Mouse (Mus musculus) activated CD4-positive, CD25-positive, alpha-beta regulatory T cell, adult 4 months (primary cell): Measurements from ENCODE around the gene Siva1. TPM values are rescaled to one million over a fixed set of nuclear protein-coding genes. Genes with fewer than 3 reads are reported as not detected.

Experiments
- ATAC-seq: one replicate; pipeline ENCODE4 v1.8.0; 2017
- polyA plus RNA-seq, 2 experiments: library from polyadenylated mRNA; unstranded; fragments of 100-300 nt; shearing (Covaris generic); gene quantifications; one replicate each; pipeline ENCODE4 v1.2.1; 2017

Siva1 gene
- 10 to 100 TPM; 38.7 to 44.6 TPM for polyA plus RNA-seq

DNA sequence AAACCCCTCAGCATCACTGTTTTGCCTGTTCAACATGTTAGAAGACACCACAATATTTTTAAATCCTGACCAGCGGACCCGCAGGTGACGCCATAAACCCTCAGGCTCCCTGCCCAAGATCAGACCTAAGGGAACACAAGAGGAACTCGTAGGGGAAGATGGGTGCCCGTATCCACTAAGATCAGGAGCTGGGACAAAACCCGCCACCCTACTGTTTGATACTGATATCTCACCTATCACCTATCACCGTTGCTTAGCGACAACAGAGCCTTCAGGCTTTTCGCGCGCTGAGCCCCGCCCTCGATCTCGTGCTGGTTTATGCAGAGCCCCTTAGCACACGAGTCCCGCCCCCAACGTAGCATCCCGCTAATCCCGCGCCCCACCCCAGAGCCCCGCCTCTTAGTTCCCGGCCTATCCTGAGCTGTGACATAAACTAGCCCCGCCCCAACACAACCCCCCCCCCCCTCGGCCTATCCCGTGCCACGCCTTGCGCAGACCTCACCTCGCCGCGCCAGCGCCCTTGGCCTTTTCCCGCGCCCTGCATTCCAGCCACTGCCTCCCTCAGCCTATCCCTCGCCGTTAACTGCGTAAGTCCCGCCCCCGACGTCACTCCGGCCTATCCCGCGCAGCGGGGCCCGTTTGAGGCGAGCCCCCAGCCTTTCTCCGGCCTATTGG is at the start of gene Siva1:
TSS of gene Siva1 (plus strand) at position 500 of the 675 bp plus-strand sequence.
- peak; percentile 84 for ATAC-seq

DNA sequence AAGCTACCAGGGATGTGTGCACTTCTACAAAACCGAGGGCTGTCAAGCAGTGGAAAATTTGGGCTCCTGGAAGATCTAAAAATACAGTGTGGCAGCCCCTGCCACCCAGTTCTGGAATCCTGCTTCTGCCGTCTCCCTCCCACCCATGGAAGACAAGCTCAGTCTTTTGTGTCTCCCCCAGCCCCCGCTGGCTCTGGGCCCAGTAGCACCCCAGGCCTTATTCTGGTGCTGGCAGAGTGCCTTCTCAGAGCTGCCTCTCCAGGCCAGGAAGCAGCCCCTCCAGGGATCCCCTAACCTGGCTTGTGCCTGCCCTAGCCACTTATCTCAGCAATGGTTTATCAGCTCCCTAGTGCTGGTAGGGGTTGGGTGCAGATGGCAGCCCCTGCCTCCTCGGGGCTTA is 49.5 kb upstream of the Siva1 start:
- ATAC-seq, result no peak

GRCm38 (mm10) chr12:112595626-112596025 is 48.9 kb upstream of the Siva1 start:
- ATAC-seq, result no peak

DNA sequence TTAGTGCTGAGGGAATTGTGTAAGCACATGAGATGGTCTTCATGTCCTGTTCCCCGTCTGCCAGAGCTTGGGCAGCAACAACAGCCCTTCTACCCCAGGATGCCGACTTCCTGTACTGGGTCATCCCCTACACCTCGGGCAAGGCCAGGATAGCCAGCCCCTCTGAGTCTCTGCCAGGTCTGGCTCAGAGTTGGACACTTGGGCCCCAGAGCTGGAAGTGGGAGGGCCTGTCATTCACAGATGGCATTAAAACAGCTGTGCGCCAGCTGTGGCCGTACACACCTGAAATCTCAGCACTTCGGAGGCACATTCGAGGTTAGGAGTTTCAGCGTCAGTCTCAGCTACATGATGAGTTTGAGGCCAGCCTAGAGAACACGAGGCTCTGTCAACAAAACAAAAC is 48.0 kb upstream of the Siva1 start:
- no peak for ATAC-seq

GRCm38 (mm10) chr12:112596891-112597500 is 47.5 kb upstream of the Siva1 start:
- no peak for ATAC-seq

GRCm38 (mm10) chr12:112597618-112598017 is 46.9 kb upstream of the Siva1 start:
- ATAC-seq, result no peak

DNA sequence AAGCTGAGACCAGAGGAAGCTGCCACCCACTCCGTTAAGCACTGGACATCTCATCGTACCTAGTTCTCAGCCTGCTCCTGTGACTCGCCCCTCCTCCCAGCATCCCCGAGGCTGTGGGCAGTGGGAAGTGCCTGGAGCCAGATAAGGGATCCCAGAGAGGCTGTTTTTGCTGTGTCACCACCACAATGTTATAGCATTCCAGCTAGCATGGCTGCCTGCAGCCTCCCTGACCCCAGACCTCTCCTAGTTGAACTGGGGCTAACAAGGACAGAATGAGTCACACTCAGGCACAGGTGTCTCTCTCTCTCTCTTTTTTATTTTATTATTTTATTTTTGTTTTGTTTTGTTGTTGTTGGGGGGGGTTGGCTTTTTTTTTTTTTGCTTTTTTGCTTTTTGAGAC is 45.3 kb upstream of the Siva1 start:
- ATAC-seq, result no peak

DNA sequence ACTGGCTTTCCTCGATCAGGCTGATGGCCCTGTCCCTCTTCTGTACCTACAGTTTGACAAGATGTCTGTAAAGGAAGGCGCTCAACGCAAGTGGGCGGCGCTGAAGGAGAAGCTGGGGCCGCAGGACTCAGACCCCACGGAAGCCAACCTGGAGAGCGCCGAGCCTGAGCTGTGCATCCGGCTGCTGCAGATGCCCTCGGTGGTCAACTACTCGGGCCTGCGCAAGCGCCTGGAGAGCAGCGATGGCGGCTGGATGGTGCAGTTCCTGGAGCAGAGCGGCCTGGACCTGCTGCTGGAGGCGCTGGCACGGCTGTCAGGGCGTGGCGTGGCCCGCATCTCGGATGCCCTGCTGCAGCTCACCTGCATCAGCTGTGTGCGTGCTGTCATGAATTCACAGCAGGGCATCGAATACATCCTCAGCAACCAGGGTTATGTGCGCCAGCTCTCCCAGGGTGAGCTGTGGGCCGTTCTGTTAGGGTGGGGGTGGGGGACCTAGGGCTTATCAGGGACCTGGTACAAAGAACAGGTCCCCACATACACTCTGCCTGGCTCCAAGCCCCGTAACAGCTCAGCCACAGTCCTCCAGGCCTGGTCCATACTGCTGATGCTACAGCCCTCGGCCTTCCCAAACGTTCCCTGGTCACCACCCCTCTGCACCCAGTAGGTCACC is 44.4 kb upstream of the Siva1 start:
- ATAC-seq, result no peak

GRCm38 (mm10) chr12:112604022-112604421 is 40.5 kb upstream of the Siva1 start:
- no peak for ATAC-seq

DNA sequence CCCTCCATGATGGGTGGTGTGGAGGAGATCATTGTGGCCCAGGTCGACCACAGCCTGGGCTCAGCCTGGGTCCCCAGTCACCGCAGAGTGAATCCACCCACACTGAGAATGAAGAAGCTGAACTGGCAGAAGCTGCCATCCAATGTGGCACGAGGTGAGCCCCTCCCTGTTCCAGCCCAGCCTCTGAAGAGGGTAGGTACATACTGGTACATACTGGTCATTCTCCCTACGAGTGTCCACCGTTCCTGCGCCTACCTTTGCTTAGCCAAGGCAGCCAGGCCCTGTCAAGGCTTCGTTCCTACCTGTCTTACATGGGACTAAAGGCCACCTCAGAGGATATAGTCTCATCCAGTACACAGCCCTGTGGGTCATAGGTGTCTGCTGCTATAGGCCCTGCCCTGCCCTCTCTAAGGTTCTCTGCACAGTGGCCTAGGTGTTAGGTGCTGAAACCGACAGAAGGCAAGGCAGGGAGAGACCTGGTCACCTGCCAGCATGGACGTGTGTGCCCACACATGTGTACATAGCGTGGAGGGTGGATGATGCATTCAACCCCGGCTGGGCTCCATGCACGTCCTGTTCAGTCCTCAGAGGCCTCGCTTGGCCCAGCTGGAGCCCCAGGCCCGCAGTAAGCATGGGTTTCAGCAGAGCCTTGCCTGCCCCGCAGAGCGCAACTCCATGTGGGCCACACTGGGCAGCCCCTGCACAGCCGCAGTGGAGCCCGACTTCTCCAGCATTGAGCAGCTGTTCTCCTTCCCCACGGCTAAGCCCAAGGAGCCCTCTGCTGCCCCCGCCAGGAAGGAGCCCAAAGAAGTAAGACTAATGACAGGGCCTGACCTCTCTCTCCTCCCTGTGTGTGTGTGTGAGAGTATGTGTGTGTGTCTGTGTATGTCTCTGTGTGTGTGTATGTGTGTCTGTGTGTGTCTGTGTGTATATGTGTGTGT is 39.5 kb upstream of the Siva1 start:
- no peak for ATAC-seq

GRCm38 (mm10) chr12:112605766-112606165 is 38.7 kb upstream of the Siva1 start:
- peak; percentile 86 for ATAC-seq

DNA sequence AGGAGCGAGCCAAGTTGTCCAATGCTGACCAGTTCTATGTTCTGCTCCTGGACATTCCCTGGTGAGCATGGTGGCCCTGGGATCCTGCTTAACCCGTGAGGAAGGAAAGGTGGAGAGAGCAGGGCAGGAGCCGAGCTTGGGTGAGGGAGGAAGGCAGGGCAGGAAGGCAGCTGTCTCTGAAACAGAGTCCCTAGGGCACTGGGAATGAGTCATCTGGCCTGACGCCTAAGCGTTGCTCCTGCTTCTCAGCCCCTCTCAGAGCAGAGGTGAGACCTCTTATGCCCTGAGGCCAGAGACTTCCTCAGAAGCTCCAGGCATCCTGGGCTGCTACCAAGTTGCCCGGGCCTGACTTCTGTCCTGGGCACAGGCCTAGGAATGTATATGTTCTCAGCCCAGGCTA is 37.5 kb upstream of the Siva1 start:
- no peak for ATAC-seq

GRCm38 (mm10) chr12:112609031-112609430 is 35.4 kb upstream of the Siva1 start:
- no peak for ATAC-seq

DNA sequence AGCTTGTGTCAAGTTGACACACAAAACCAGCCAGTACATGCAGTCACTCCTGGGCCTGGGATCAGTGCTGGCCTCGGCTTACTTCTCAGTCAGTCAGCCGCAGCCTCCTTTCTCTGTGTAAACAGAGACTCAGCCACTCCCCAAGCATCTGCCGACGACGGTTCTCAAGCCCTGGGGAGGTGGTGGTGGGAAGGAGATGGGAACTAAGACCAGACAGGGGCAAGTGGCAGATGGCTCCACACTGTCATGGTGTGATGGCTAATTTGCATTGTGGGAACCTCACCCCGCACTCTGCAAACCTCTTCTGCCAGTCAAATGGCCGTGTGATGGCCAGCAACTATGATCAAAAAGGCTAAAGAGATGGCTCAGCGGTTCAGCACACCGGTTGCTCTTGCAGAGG is 27.8 kb upstream of the Siva1 start:
- ATAC-seq, result no peak

- ATAC-seq, result peak; percentile 44
These were observed 27.3 kb upstream of the Siva1 start for GRCm38 (mm10) chr12:112617184-112617583.

- peak; percentile 61 for ATAC-seq
These were observed 26.5 kb upstream of the Siva1 start for GRCm38 (mm10) chr12:112617898-112618380.

DNA sequence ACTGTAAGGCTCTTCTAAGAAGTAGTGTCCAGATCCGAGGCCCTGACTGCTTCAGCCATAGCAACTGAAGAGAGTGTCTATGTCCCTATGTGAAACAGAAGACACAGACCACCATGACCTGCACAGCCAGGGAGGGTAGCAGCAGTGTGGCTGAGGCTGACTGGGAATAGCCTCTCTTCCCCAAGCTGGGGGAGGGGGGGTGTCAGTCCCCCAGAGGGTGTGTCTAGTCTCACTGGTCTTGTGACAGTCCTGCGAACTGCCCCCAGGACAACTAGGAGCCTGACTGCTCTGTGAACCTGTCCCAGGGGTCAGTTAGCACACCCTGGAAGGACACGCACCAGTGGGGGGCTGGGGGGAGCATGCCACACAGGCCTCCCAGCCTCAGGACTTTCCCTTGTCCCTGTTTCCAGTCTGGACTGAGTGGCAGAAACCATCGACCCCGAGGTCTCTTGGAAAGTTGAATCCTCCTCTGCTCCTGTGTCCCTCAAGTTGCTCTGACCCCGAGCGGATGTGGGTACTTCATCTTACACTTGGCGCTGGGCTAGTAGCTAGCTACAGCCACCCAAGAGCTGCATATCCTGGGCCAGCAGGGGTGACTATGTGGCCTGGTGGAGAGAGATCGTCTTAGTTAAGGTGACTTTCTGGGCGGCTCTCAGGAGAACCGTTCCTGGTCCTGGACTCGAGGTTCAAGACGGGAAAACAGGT is 25.3 kb upstream of the Siva1 start:
- ATAC-seq, result peak; percentile 43

- peak; percentile 40 for ATAC-seq
These were observed 24.7 kb upstream of the Siva1 start, which contains the start of gene Adssl1 for GRCm38 (mm10) chr12:112619686-112620353. Adssl1 (plus strand) TSS chr12:112620045.

DNA sequence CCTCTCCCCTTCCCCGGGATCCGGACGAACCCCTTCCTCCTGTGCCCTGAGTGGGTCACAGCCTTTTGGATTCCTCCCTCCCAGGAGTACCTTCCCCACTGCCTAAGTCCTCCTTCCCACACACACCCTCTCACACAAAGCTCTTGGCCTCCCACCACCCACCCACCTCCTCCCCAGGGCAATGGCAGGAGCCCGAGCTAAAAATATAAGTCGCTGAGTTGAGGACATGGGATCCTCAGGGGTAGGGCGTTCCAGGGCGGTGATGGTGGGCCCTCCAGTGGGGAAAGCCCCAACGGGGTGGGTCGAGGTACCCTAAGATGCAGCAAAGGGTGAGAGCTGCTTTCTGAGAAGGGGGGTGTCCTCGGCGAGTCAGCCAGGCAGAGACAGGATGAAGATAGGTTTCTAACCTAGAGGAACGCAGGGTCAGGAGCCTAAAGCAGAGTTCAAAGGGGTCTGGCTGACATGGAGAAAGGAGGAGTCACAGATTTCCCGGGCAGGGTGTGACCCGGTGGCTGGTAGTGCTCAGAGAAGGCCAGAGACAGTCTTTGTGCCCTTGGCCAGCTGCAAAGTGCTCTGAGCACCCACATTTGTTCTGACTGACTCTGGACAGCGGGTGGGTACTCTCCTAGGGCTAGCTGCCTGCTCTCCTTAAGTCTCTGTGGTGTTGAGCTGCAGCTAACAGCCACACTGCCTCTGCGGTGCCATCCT is 24.0 kb upstream of the Siva1 start:
- ATAC-seq, result no peak

- ATAC-seq, result no peak
These were observed 22.6 kb upstream of the Siva1 start for GRCm38 (mm10) chr12:112621900-112622299.

- no peak for ATAC-seq
These were observed 20.7 kb upstream of the Siva1 start for GRCm38 (mm10) chr12:112623742-112624141.
